Mouse (Mus musculus) thymus, adult 18-20 months (tissue): Measurements from ENCODE around the gene Cadps.

Source experiments
- DNase-seq, 2 experiments: peaks; one replicate each; pipeline ENCODE4 v3.0.0; 2022; ENCODE audit warnings: mixed read lengths in 2 of 2

The Cadps gene

DNA sequence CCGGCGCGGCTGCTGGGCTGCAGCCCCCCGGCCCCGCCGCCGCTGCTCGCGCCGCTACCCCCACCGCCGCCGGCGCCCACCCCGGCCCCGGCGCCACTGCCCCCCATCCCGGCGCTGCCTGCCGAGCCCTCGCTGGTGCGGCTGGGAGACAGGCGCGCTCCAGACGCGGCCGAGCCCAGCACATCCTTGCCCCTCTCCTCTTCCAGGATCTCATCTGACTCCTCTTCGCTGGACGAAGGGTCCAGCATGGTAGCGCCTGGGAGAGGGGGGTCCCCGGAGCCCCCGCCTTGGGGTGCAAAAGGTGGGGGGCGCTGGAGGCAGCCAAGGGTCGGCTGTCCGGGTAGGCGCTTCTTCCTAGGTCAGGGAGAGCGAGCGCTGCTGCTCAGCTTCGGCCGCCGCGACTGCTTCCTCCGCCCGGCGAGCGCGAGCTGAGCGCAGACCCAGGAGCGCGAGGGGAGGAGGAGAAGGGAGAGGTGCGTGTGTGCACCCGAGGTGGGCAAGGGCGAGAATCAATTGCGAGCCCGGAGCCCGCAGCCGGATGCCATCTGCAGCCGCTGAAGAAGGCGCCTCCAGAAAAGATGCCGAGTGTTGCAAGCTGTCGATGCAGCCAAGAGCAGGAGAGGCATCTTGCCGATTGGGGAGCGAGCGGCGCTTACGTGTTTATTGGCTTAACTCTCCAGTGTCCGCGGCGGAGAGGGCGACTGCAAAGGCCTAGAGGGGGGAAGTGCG lies at the start of gene Cadps:
TSS of gene Cadps (minus strand) at position 589 of the 729 bp plus-strand sequence.
- no peak for DNase-seq

DNA sequence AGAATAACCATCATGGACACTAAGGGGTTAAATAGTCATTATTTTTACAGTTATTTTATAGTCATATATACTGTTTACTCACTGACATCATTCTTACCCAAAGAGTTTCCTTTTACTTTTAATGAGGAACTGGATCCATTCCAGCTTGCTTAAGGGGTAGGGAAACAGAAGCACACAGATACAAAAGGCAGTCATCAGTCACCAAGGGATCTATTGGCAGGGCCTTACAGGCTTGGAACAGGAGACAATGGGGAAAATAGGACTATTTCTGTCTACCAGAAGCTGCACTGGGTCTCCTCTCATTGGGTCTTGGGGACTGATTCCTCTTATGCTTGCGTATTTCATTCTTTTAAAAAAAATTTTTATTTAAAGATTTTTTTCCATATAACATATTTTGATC lies 46.7 kb upstream of the Cadps start:
- no peak for DNase-seq

DNA sequence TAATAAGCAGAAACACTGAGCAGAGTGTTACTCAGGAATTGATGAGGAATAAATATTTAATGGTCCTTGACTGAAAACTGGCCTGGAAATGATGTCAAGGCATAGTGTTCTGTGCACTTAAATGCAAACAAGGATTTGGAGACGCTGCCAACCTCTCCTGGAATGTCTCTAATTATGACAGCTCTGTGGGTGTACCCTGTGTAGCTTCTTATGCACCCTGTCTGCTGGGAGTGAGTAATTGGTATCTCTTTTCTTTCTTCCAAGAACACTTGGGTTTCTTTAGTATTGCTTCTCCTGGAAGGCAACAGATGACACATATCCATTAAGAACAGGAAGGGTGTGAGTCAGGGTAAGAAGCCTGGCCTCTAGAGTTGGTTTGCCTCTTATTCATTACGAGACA lies 42.4 kb upstream of the Cadps start:
- DNase-seq: no peak

DNA sequence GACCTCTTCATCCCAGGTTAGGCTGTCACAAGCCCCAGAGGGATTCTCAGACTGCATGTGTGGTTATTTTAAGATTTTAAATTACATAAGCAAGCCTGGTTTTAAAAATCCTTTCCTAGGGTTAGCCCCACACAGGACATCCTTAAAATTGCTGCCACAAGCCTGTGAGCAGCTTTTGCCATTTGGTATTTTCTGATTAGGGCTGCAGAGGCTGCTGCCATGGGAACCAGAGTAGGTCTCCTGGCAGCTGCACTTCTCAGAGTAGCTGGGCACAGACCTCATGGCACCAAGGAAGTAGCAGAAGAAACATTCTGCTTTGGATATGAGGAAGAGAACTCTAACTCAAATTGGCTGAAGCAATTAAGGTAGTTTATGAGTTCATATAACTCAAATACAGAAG lies 21.0 kb upstream of the Cadps start:
- no peak for DNase-seq

DNA sequence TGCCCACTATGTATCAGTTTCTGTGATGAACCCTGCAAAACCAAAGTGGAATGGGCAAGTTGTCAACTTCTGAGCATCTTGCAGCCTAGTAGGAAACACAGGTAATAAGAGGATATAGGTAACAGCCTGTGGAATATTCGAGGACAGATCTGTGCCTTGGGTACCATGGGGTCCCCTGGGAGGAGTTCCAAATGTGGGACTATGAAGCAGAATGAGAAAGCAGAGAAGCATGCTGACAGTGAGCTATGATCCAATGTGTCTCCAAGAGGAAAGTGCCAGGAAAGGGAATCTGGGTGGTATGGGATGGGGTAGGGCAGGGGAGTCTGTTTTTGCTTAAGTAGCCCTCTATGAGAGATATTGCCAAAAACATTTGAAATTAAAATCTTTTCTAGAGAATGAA lies 16.6 kb upstream of the Cadps start:
- DNase-seq: no peak

DNA sequence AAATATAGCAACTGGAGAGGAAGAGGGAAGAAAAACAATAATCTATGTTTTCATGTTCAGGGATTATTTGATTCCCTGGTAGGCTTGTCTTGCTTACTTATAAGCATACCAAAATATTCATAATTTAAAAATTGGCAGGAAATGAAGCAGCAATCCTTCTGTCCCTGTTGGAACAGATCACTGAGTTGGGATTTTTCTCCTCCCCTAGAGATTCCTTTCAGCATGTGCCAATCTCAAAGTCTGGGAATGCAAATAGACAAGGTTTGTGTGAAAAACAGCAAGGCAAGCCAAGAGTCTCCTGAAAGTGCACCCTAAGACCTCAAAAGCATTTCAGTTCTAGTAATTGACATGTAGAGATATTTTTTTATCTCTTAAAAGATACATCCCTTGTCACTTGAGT lies 16.1 kb upstream of the Cadps start:
- DNase-seq: no peak

DNA sequence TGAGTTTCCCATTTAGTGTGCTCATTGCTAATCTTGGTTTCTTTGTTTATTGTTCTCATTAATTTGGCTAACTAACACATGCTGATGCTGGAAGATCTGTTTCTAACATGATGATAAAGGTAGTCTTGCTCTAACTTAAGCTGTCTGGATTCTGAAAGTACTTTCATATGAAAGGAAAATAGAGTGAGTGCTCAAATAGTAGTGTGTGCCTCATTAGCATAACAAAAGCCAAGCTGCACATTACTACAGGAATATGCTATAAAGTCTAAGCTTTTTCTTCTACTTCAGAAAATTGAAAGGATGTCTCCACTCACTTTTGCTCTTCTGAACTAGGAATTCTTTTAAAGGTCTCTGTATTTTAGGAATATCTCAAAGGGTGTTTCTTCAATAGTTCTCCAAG lies 15.4 kb upstream of the Cadps start:
- DNase-seq: no peak

DNA sequence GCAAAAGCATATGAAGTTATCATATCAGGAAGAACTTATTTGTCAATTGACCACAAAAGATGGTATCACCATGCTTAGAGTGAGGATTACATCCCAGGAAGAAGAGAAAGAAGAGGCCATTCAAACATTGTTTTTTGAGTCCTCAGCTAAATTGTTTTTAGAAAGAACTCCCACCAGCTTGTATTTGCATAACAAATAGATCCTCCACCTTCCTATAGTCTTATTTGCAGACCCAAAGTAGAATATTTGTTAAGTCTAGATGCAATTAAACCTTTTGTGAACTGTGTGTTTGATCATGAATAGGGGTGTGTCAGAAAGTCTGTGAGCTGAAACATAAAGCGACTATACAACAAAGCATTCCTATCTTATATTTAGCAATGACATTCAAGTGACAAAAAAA lies 15.0 kb upstream of the Cadps start:
- no peak for DNase-seq

DNA sequence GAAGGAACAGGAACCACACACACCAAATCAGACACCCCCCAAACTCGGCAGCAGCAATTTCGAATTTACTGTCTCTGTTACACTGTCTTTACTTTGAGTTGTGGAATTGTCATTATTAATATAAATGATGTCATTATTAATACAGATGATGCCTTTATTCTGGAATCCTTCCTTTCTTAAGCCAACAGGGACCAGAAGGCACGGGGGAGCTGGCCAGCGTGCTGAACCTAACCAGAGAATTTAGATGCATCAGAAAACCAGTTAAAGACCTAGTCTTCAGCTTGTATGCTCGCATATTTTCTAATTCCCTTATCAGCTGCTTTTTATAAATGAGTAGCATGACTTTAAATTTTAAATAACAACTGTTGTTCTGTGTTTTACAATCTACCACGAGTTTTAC lies 902 bp upstream of the Cadps start:
- DNase-seq: no peak

DNA sequence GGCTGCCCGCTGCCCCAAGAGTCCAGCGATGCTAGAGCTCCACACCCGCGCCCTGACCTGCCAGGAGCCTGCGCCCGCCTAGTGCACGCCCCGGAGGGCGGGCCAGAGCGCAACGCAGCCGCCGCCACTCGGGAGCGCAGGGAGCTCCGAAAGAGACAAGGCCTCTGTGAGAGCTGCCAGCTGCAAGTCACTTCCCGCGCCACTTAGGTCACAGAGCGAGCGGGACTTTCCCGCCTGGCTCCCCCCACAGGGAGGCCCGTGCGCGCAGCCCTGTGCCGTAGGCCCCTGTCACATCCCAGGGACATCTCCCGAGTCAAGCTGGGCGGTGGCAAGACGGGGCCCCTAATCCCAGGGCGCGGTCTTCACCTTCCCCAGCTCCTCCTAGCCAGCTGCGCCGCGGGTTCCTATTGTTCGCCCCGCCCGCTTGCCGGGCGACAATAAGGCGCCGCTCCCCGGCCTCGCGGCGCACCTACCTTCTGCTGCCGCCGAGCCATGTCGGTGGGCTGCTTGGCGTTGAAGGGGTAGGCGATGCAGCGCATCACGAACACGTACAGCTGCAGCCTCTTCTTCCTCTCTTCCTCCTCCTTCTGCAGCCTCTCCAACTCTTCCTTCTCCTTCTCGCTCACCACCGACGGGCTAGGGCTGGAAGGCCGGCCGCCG lies 918 bp downstream of the Cadps start:
- DNase-seq: no peak

DNA sequence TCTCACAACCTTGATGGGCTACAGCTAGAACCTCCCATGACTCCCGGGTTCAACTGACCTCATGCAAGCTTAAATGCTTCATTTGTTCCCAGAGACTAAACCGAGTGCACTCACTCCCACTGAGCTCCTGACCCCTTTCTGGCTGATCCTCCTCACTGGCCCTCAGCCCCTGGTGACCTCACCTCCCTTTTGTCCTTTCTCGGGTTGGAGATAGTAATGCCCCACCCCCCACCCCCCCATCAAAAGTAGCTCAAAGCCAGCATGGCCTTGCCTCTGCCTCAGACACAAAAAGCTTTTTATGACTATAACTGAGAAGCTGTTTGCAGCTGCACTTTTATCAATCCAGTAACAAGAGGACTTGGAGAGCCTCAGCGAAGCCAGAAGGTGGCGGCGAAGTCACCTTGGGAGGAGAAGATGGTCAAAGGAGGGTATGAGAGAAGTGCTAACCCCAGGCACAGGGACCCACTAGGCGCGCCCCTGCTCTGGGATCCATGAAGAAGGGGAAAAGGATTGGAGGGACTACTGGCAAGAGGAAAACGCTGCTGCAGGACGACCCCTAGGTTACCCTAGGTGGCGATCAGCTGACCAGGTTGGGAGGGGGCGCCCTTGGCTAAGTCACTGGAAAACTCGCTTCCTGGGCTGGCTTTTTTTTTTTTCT lies 1.6 kb downstream of the Cadps start:
- DNase-seq: no peak

DNA sequence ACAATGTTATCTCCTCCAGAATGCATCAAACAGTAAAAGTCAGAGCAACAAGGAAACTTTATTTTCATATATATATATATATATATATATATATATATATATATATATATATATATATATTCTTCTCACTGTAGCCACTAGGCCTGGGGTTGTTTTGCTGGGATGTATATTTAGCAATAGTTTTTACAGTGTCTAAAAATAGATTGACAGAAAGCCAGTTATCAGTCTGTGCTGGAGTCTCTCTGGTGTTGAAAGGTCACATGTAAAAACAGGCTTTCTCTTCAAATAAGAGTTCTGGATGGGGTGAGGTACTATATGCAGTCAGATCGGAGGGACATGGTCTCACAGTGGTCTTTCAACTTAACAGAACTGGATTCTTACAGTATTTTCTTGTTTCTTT lies 2.7 kb downstream of the Cadps start:
- DNase-seq: no peak

DNA sequence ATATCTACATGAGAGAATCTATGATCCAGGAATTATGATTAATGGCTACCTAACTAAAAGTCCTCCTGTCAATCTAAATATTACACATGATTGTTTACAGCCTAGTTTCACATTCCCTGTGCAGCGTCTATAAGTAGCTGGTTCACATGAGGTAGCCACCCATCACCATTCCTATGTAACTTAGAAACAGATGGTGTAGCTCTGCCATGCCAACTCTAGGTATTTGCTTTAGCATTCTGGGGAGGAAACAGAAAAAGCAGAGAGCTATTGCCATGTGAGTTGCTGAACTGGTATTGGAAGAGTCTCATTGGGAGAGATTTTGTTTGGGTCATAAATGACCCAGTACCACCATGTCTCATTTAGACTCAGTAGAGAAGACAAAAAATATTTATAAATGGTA lies 4.4 kb downstream of the Cadps start:
- no peak for DNase-seq

DNA sequence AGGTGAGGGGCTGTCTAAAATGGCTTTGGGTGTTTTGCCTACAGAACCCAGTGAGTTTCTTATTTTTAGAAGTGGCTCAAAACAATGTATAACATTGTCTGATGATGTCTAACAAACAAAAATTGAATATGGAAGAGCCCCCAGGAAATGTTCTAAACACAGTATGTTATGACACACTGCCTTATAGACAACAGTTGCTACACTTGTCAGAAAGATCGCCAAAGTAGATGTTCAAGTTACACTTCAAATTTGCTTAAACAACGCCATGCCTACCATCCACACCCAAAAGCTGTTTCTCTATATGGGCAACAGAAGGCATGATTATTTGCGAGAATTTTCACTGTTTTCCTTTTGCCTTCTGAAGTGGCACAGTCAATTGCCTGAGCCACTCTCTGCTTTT lies 10.8 kb downstream of the Cadps start:
- no peak for DNase-seq

DNA sequence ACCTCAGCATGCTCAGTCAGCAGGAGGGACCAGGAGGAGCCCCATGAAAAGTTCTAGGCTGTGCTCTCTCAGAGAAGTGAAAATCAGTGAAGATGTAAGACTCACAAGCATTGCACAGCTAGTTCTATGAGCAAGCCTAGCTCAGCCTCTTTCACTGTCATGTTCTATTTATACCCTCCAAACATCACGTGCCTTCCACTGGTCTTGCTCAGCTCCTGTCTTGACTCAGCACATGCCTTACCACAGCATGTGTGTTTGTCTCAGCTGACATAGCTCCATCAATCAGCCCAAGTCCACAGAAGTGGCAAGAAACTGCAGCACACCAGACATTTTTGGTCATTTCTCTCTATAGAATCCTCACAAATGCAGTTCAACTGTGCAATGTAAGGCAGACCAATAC lies 19.9 kb downstream of the Cadps start:
- no peak for DNase-seq

DNA sequence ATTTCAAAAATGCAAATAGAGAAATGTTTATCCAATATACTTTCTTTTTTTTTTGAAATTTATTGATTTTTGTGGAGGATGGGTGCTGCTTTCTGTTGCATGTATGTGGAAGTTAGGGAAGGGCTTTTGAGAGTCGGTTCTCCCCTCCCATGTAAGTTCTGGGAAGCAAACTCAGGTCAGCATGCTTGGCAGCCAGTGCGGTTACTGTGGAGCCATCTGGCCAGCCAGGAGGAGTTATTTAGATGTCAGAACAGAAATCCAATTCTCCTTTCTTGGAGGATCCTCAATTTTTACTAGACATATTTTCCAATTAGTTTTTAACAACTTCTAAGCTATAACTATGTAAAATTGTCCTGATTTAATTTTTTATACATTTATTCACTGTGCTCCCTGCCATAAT lies 21.8 kb downstream of the Cadps start:
- DNase-seq: no peak

DNA sequence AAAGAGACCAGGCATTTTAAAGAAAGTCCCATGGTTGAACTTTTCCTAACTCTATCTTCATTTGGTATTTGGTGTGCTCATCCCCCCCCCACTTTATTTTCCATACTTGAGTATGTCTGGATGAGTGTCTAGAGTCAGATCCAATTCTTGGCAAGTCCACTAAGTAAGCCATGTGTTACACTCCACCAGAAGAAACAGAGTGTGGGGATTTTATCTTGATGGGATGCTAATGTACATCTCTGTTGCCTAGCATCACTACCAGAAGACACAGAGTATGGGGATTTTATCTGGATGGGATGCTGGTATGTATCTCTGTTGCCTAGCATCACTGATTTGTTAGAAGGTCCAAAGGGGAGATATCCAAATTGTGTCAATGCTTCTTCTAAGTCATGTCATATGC lies 24.0 kb downstream of the Cadps start:
- DNase-seq: no peak

DNA sequence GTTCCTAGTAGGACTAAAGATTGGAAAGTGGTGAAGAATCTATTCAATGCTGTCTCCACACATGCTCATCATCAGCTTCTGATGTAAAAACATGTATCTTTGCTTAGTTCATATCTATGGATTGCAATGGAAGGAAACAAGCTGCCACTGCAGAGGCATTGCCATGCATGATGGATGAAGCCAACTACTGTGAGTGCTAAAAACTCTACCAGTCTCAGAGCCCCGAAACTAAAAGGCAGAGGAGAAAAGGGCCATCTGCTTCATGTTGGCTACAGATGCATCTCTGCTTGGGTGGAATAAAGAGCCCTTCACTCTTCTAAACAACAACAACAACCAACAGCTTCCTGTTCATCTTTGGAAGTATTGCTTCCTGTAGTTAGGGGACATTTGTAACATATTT lies 38.6 kb downstream of the Cadps start:
- no peak for DNase-seq

DNA sequence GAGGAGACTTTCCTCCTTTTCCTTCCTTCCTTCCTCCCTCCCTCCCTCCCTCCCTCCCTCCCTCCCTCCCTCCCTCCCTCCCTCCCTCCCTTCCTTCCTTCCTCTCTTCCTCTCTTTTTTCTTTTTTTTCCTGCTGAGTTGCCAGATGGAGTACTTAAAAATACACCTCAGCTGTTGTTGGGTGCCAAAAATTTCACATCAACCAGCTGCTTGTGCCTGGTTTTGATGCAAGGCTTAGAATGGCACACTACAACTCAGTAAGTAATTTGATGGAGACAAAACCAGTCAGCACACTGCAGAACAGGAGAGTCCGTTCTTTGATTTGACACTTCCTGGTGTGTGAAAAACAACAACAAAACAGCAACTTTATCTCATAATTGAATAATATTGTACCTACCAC lies 42.9 kb downstream of the Cadps start:
- no peak for DNase-seq

DNA sequence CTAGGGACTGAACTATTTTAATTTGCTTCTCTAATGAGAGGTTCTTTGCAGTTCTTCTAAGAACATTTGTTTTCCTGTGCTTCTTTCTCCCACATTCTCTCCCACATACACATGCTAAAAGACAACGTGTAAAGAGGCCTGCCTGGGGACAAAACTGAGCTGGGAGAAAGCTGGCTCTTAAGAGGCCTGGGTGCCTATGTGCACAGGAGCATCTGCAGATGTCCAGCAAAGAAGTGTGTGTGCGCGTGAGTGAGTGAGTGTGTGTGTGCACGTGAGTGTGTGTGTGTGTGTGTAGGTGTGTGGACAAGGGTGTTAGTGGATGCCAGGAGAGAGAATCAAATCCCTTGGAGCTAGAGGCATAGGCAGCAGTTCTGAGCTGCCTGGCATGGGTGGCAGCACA lies 44.9 kb downstream of the Cadps start:
- DNase-seq: no peak

DNA sequence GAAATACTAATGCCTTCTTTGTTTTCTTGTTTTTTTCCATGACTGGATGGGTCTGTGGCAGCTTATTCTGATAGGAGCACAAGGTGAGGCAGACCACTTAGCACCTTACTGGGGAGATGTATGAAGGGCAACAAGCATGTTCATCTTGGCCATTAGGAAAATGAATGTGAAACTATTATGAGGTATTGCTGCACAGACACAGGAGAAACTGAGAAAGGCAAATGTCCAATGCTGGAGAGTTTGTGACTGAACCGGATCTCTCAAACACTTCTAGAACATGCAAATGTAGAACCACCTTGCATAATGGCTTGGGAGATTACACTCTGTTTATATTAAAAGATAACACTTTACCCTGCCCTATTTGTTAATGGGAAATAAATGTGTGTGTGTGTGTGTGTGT lies 54.0 kb downstream of the Cadps start:
- DNase-seq: no peak

DNA sequence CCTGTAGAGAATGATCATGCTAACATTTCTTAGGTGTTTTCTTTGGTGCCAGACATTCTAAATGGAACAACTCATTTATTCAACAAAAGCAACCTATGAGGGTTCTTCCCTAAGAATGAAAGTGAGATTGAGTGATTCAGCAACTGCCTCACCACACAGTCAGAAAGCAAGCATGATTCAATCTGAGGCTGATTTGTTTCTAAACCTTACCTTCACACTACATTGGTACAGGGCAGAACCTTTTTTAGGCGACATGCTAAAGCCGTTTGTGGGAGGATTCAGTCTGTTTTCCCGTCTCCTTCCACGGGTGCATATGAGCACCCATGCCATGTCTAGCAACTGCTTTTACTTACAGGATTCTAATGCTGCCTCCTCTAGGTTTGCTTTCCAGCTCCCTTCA lies 69.6 kb downstream of the Cadps start:
- no peak for DNase-seq

DNA sequence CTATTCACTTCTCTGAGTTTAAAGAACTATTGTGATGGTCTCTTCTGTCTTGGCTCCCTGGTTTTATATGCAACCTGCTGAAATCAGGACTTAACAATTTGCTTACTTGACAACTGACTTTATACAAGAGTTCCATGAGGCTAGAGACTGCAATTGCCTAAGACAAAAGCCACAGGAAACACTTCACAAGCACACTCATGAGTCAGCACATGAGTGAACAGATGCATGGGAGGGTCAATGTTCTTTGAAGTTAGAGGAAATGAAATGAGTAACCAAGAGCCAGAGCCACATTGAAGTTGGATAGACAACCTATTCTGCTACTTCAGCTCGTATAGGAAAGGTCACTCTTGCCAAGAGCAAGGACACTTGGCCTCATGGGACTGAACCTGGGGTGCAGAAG lies 71.1 kb downstream of the Cadps start:
- no peak for DNase-seq

DNA sequence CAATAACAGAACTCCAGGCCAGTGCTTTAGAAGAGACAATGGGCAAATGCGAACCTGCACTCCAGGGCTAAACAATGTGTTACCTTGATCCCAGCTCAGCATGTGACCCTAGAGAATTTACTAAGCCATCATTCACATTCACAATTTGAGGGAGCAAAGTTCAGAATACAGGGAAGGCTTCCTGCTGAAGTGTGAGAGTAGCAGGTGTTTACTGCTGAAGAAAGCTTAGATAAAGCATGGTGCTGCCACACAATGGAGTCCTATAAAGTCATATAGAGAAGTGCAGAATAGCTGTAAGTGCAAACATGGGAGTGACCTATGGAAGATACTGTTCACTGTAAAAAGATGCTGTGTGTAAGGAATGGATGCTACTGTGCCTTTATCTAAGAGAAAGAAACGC lies 91.9 kb downstream of the Cadps start:
- DNase-seq: no peak
